Mouse (Mus musculus): ENCODE results near the gene Prpf8. TPM values are rescaled to one million over a fixed set of nuclear protein-coding genes. Genes with fewer than 3 reads are reported as not detected.

Prpf8 gene
- polyA plus RNA-seq (2012; ENCODE audit: insufficient read depth, insufficient read length, missing spikeins), result 57.2 and 61.0 TPM in 2 replicates

DNA sequence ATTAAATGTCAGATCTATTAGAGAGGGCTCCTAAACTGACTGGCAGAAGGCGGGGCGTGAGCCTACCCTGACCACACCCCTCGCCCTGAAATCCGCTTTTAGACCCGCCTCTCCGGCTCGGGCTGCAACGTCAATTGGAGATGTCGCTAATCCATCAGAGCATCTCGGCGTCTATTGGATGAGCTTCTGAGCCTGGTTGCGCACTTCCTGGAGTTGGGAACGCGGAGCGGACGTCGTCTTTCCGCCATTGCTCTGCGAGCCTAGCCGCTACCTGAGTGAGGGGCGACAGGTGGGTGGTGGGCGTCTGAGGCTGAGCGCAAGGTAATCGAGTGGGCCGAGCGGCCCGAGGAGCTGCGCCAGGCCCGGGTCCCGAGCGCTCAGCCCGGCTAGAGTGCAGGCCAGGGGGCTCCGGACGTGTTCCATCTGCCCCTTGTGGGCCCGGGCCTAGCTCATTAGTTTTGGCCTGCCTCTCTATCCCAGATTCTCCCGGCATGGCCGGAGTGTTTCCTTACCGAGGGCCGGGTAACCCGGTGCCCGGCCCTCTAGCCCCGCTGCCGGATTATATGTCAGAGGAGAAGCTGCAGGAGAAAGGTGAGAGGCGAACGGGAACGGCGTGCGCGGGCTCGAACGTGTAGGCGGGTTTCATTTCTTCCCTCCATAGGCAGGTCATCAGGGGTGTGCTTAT is at the start of gene Prpf8:
TSS of gene Prpf8 (plus strand) at position 216 of the 685 bp plus-strand sequence.
- H3K4me3 ChIP-seq (ENCODE audit: insufficient read depth, low read depth, low read length), result peak within 1 kb of the TSS; percentile 93
- peaks cover 6% of the 10 kb centered on the region; the same call in 1 of the 2 replicates for H3K4me1 ChIP-seq (ENCODE audit: control insufficient read depth, insufficient read depth, insufficient read length, low read length)
- peak within 1 kb of the TSS; percentile 76 for H3K27ac ChIP-seq (replicated peaks; ENCODE audit: low read depth, low read length)

- Histone ChIP-seq H3K4me3 (ENCODE audit: insufficient read depth, low read depth, low read length) (no peak overlapping the region), H3K4me1 (ENCODE audit: control insufficient read depth, insufficient read depth, insufficient read length, low read length) (no peaks in the 10 kb centered on the region; the same call in 1 of the 2 replicates), H3K27ac (replicated peaks; ENCODE audit: low read depth, low read length) (no peak overlapping the region)
These were observed 48.4 kb upstream of the Prpf8 start for GRCm38 (mm10) chr11:75438194-75438593.

- no peaks in the 10 kb centered on the region; the same call in 1 of the 2 replicates for H3K4me1 ChIP-seq (ENCODE audit: control insufficient read depth, insufficient read depth, insufficient read length, low read length)
- H3K4me3 ChIP-seq (ENCODE audit: insufficient read depth, low read depth, low read length), result no peak overlapping the region
- no peak overlapping the region for H3K27ac ChIP-seq (replicated peaks; ENCODE audit: low read depth, low read length)
These were observed 47.8 kb upstream of the Prpf8 start for GRCm38 (mm10) chr11:75438804-75439203.

DNA sequence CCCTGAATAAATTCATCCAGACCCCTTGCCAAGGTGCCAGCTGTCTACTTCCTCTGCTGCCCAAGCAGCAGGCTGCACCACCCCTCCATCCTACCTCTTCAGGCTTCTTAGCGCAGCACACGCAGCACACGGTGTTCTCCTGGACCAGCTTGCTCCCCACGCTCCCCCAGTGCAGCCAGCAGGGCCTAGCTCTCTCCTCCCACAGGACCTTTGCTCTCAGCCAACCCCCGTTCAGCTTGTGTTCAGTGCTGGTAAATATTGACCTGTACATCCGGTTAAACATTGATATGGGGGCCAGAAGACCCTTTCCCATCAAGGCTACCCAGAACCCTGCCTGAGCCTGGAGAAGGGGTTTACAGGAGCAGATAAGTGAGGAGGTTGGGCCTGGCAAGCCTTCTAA is 47.3 kb upstream of the Prpf8 start, which contains the start of gene Serpinf2:
TSS of gene Serpinf2 (minus strand) at position 229 of the 400 bp plus-strand sequence.
- Histone ChIP-seq H3K27ac (replicated peaks; ENCODE audit: low read depth, low read length) (no peak within 1 kb of the TSS), H3K4me3 (ENCODE audit: insufficient read depth, low read depth, low read length) (no peak within 1 kb of the TSS), H3K4me1 (ENCODE audit: control insufficient read depth, insufficient read depth, insufficient read length, low read length) (no peaks in the 10 kb centered on the region; the same call in 1 of the 2 replicates)

GRCm38 (mm10) chr11:75439951-75440350 is 46.7 kb upstream of the Prpf8 start:
- H3K4me3 ChIP-seq (ENCODE audit: insufficient read depth, low read depth, low read length), result no peak overlapping the region
- no peaks in the 10 kb centered on the region; the same call in 1 of the 2 replicates for H3K4me1 ChIP-seq (ENCODE audit: control insufficient read depth, insufficient read depth, insufficient read length, low read length)
- H3K27ac ChIP-seq (replicated peaks; ENCODE audit: low read depth, low read length), result no peak overlapping the region

- H3K4me1 ChIP-seq (ENCODE audit: control insufficient read depth, insufficient read depth, insufficient read length, low read length), result no peaks in the 10 kb centered on the region; the same call in 1 of the 2 replicates
- no peak overlapping the region for H3K4me3 ChIP-seq (ENCODE audit: insufficient read depth, low read depth, low read length)
- no peak overlapping the region for H3K27ac ChIP-seq (replicated peaks; ENCODE audit: low read depth, low read length)
These were observed 45.6 kb upstream of the Prpf8 start for GRCm38 (mm10) chr11:75441034-75441433.

GRCm38 (mm10) chr11:75441601-75442000 is 45.0 kb upstream of the Prpf8 start:
- Histone ChIP-seq H3K4me1 (ENCODE audit: control insufficient read depth, insufficient read depth, insufficient read length, low read length) (no peaks in the 10 kb centered on the region; the same call in 1 of the 2 replicates), H3K27ac (replicated peaks; ENCODE audit: low read depth, low read length) (no peak overlapping the region), H3K4me3 (ENCODE audit: insufficient read depth, low read depth, low read length) (no peak overlapping the region)

DNA sequence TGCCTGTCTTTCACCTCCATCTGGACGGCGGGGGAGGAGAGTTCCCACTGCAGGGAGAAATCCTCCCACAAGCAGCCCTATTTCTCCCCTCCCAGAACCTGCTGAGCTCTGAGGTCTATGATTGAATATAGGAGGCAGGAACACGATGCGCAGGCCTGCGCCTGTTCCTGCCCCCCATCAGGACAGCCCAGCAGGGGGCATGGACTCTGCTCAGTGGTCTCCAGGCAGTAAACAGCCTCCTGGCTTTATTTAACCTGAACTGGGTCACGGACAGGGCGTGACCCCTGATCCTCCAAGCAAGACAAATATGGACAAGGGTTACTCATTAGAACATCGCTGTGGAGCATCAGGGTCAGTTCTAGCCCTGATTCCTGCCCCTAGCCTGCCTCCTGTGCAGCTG is 42.9 kb upstream of the Prpf8 start:
- Histone ChIP-seq H3K27ac (replicated peaks; ENCODE audit: low read depth, low read length) (no peak overlapping the region), H3K4me3 (ENCODE audit: insufficient read depth, low read depth, low read length) (no peak overlapping the region), H3K4me1 (ENCODE audit: control insufficient read depth, insufficient read depth, insufficient read length, low read length) (no peaks in the 10 kb centered on the region)

- Histone ChIP-seq H3K4me3 (ENCODE audit: insufficient read depth, low read depth, low read length) (no peak overlapping the region), H3K4me1 (ENCODE audit: control insufficient read depth, insufficient read depth, insufficient read length, low read length) (peaks cover 3% of the 10 kb centered on the region; the same call in 1 of the 2 replicates), H3K27ac (replicated peaks; ENCODE audit: low read depth, low read length) (no peak overlapping the region)
These were observed 38.0 kb upstream of the Prpf8 start for GRCm38 (mm10) chr11:75448575-75448974.

- no peak overlapping the region for H3K27ac ChIP-seq (replicated peaks; ENCODE audit: low read depth, low read length)
- peaks cover 8% of the 10 kb centered on the region for H3K4me1 ChIP-seq (ENCODE audit: control insufficient read depth, insufficient read depth, insufficient read length, low read length)
- H3K4me3 ChIP-seq (ENCODE audit: insufficient read depth, low read depth, low read length), result no peak overlapping the region
These were observed 36.9 kb upstream of the Prpf8 start for GRCm38 (mm10) chr11:75449695-75450094.

GRCm38 (mm10) chr11:75450304-75450908 is 36.2 kb upstream of the Prpf8 start:
- H3K4me3 ChIP-seq (ENCODE audit: insufficient read depth, low read depth, low read length), result no peak overlapping the region
- H3K27ac ChIP-seq (replicated peaks; ENCODE audit: low read depth, low read length), result no peak overlapping the region
- peaks cover 12% of the 10 kb centered on the region for H3K4me1 ChIP-seq (ENCODE audit: control insufficient read depth, insufficient read depth, insufficient read length, low read length)

DNA sequence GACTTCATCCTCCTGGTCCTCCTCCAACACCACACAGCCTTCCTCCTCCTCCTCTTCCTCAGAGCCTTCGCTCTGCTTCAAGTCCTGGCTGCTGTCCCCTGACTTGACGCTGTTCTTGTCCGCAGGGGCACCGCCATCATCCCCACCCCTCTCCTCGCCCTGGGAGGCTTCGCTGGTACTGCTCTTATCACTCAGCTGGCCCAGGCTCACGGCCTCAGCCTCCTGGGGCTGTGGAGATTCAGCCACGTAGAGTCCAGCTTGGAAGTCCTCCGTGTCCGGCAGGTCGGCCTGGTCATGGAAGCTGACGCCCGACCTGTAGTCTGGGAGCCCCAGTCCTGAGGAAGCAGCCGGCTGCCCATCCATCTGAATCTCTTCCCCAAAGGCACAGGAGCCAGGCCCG is 35.7 kb upstream of the Prpf8 start:
- H3K27ac ChIP-seq (replicated peaks; ENCODE audit: low read depth, low read length), result no peak overlapping the region
- H3K4me3 ChIP-seq (ENCODE audit: insufficient read depth, low read depth, low read length), result no peak overlapping the region

GRCm38 (mm10) chr11:75452081-75452480 is 34.5 kb upstream of the Prpf8 start:
- H3K4me1 ChIP-seq (ENCODE audit: control insufficient read depth, insufficient read depth, insufficient read length, low read length), result peaks cover 12% of the 10 kb centered on the region

More for the DNA sequence above, 35.7 kb upstream of the Prpf8 start:
- H3K4me1 ChIP-seq (ENCODE audit: control insufficient read depth, insufficient read depth, insufficient read length, low read length), result peaks cover 12% of the 10 kb centered on the region

DNA sequence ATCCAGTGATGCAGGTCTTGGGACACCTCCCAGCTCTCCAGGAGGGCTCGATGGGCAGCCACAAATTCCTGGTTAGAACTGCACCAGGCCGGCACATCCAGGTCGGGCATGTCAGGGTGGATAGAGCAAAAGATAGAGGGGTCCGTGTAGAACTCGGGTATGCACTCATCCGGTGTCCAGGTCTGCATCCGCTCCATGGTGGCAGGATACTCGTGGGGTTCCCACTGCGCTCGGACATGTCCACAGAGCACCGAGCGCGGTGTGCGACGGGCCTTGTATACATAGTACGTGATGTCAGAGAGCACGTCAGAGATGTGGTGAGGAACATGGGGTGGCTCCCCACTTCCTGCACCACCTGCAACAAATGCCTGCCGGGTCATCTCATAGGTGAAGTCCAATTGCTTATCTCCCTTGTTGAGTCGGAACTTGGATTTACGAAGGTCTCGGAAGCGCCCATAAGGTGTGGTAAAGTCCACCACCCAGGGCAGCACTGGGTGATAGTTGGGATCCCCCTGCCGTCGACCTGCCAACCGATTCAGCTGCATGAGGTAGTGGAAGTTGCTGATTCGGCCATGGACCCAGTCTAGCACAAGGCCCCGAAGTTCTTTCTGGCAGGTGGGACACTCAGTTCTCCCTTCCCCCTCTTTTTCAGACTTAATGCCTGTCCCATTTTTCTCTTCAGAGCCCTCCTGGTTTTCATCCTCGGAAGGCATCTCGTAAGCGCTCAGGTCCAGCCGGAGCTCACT is 33.6 kb upstream of the Prpf8 start:
- Histone ChIP-seq H3K4me3 (ENCODE audit: insufficient read depth, low read depth, low read length) (peak overlapping the region; percentile 77; the same call in 1 of the 2 replicates), H3K4me1 (ENCODE audit: control insufficient read depth, insufficient read depth, insufficient read length, low read length) (peaks cover 12% of the 10 kb centered on the region), H3K27ac (replicated peaks; ENCODE audit: low read depth, low read length) (no peak overlapping the region)

More at GRCm38 (mm10) chr11:75452081-75452480, 34.5 kb upstream of the Prpf8 start:
- Histone ChIP-seq H3K4me3 (ENCODE audit: insufficient read depth, low read depth, low read length) (no peak overlapping the region), H3K27ac (replicated peaks; ENCODE audit: low read depth, low read length) (no peak overlapping the region)
